Mouse (Mus musculus) midbrain, postnatal 0 days (tissue): ENCODE results near the gene Ppp1r9a. TPM values are rescaled to one million over a fixed set of nuclear protein-coding genes. Genes with fewer than 3 reads are reported as not detected.

ENCODE experiments used
- ATAC-seq: fragments of 200-750 bp; cut with Nextera tagmentation; 2 replicates; pipeline ENCODE4 v1.8.0; 2017; ENCODE audit warnings: moderate number of reproducible peaks, mild to moderate bottlenecking, moderate TSS enrichment, moderate library complexity; ENCODE audit not compliant: low FRiP score
- DNase-seq: peaks from one replicate; pipeline ENCODE4 v3.0.0-alpha.2; 2015; ENCODE audit warnings: low spot score
- H3K27ac ChIP-seq: fragments of 300-500 bp; sonication (generic); 2 replicates; pipeline ENCODE4 v1.5.1; 2014; ENCODE audit warnings: low read depth, mild to moderate bottlenecking, low read length, mixed read lengths
- H3K27me3 ChIP-seq: fragments of 300-500 bp; sonication (generic); 2 replicates; pipeline ENCODE4 v1.6.1; 2014; ENCODE audit warnings: low read length, control low read depth, mixed read lengths; ENCODE audit not compliant: insufficient read depth
- H3K36me3 ChIP-seq: fragments of 300-500 bp; sonication (generic); 2 replicates; pipeline ENCODE4 v1.6.1; 2014; ENCODE audit warnings: low read length, control low read depth, mixed read lengths; ENCODE audit not compliant: insufficient read depth
- H3K4me1 ChIP-seq: fragments of 300-500 bp; sonication (generic); 2 replicates; pipeline ENCODE4 v1.6.1; 2014; ENCODE audit warnings: mild to moderate bottlenecking, control low read depth, antibody characterized with exemption, low read length, mixed read lengths; ENCODE audit not compliant: insufficient read depth
- H3K4me2 ChIP-seq: fragments of 300-500 bp; sonication (generic); 2 replicates; pipeline ENCODE4 v1.6.1; 2014; ENCODE audit warnings: low read depth, mild to moderate bottlenecking, low read length, mixed read lengths; ENCODE audit not compliant: poor library complexity, severe bottlenecking
- H3K4me3 ChIP-seq: fragments of 300-500 bp; sonication (generic); 2 replicates; pipeline ENCODE4 v1.5.1; 2014; ENCODE audit warnings: low read depth, mild to moderate bottlenecking, low read length, moderate library complexity
- H3K9ac ChIP-seq: fragments of 300-500 bp; sonication (generic); replicated peaks from 2 replicates; pipeline ENCODE4 v1.6.1; 2014; ENCODE audit warnings: mild to moderate bottlenecking, low read length, moderate library complexity, mixed read lengths; ENCODE audit not compliant: poor library complexity, severe bottlenecking
- H3K9me3 ChIP-seq: fragments of 300-500 bp; sonication (generic); 2 replicates; pipeline ENCODE4 v1.6.1; 2016; ENCODE audit warnings: low read length, control low read depth
- CTCF ChIP-seq: IDR thresholded peaks from 2 replicates; pipeline ENCODE4 v1.5.1; 2016; ENCODE audit warnings: antibody characterized with exemption, mild to moderate bottlenecking
- WGBS: fragments of 180-500 bp; shearing (Covaris S2); extraction: QIAGEN DNeasy Blood & Tissue Kit; methylation state at CpG from one replicate; pipeline ENCODE4 v1.1.7; 2014; 5-methylcytosine and 5-hydroxymethylcytosine counted together
- polyA plus RNA-seq: library from polyadenylated mRNA; unstranded; fragments of >200 nt; fragmentation: Nextera tagmentation; extraction: Ambion mirVana; gene quantifications from 2 replicates; pipeline ENCODE4 v1.2.1, GENCODE M21; 2015
- total RNA-seq: library from RNA; depleted of rRNA; stranded (reverse); fragments of >200 nt; gene quantifications from 2 replicates; pipeline ENCODE4 v1.2.3, GENCODE M21; 2014

Gene Ppp1r9a
- total and polyA plus RNA-seq, 2 experiments from 2014 or later = 43.6 to 66.3 TPM

- Histone ChIP-seq H3K4me2 (no peak overlapping the region), H3K4me3 (no peak overlapping the region), H3K36me3 (no peaks in the 10 kb centered on the region), H3K27me3 (no peaks in the 10 kb centered on the region), H3K4me1 (no peaks in the 10 kb centered on the region), H3K9ac (no peak overlapping the region), H3K9me3 (no peaks in the 10 kb centered on the region), H3K27ac (no peak overlapping the region)
- DNase-seq (no peak), ATAC-seq (no peak)
- TF ChIP-seq CTCF = no peak
- WGBS = 95% methylated on average over 7 of the region's 7 CpGs
Measured at GRCm38 (mm10) chr6:5104238-5104637, 201.5 kb downstream of the Ppp1r9a start.

GRCm38 (mm10) chr6:5108494-5108893, 205.8 kb downstream of the Ppp1r9a start:
- WGBS = 75% methylated on average over 3 of the region's 3 CpGs
- no peak overlapping the region for H3K4me3 ChIP-seq
- no peak for DNase-seq
- ATAC-seq = no peak
- no peak for TF ChIP-seq CTCF
- no peaks in the 10 kb centered on the region for H3K27me3 ChIP-seq
- no peaks in the 10 kb centered on the region for H3K9me3 ChIP-seq
- H3K27ac ChIP-seq = no peak overlapping the region
- no peaks in the 10 kb centered on the region for H3K4me1 ChIP-seq
- H3K4me2 ChIP-seq = no peak overlapping the region
- no peak overlapping the region for H3K9ac ChIP-seq
- no peaks in the 10 kb centered on the region for H3K36me3 ChIP-seq

DNA sequence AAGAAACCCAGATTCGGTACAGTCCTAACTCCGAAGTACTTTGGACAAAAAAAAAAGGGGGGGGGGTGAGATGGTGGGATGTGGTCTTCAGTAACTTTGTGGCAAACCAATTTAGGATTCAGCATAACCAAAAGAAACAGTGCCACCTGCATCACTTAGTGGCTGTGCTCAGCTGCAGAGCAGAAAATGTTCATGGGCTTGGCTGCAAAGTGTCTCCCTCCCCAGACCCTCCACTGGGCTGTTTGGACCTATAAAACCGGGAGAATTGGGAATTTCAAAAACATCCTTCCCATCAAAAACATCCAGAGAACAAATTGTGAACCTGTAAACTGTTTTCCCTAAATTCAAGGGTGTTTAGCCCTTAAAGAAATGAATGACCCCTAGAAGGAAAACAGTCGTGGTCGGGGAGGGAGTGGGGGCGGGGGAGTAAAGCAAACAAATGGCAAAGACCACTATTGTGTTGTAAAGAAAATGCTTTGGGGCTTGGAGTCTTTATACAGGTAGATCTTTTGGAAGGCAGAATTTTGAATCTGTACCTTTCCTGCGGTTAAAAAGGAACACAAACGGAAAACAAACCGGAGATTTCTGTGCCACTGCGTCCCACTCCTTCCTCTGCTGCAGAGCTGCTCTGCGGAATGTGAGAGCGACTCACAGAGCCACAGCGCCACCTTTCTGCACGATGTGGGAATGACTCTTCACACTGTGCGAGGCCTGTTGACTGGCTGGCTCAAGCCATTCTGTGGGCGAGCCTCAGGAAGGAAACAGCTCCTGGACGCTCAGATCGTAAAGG, 207.4 kb downstream of the Ppp1r9a start:
- Histone ChIP-seq H3K27ac (no peak overlapping the region; the same call in 1 of the 2 replicates), H3K9ac (peak overlapping the region; percentile 42; the same call in 1 of the 2 replicates), H3K4me1 (no peaks in the 10 kb centered on the region), H3K27me3 (no peaks in the 10 kb centered on the region), H3K9me3 (no peaks in the 10 kb centered on the region), H3K4me2 (peak overlapping the region; percentile 53), H3K36me3 (0 out of 2 replicates have a peak, but pooled peaks cover 2% of the 10 kb centered on the region), H3K4me3 (peak overlapping the region; percentile 39)
- DNase-seq (peak; percentile 95), ATAC-seq (peak; percentile 98)
- peak; percentile 99 for TF ChIP-seq CTCF
- WGBS = 6% methylated on average over 18 of the region's 18 CpGs

DNA sequence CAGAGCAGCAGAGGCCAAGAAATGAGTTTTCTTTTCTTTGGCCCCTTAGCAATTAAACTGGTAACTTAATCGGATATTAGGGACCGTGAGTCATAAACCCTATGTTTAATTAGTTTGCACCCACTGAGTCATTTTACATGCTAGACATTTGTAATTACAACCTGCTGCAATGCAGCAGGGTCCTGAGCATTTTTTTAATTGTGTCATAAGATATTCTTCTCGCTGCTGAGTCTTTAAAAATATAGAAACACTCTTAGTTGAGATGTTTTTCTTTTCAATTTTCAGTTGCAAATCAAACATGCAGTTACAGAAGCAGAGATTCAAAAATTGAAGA, 208.0 kb downstream of the Ppp1r9a start:
- Histone ChIP-seq H3K4me3 (no peak overlapping the region), H3K4me2 (no peak overlapping the region; the same call in 1 of the 2 replicates), H3K9me3 (no peaks in the 10 kb centered on the region), H3K4me1 (no peaks in the 10 kb centered on the region), H3K36me3 (0 out of 2 replicates have a peak, but pooled peaks cover 6% of the 10 kb centered on the region), H3K9ac (no peak overlapping the region), H3K27ac (no peak overlapping the region), H3K27me3 (no peaks in the 10 kb centered on the region)
- no peak for DNase-seq
- no peak for TF ChIP-seq CTCF
- 34% methylated on average over 3 of the region's 3 CpGs for WGBS
- ATAC-seq = no peak

- DNase-seq (no peak), ATAC-seq (no peak)
- Histone ChIP-seq H3K4me3 (no peak overlapping the region), H3K9me3 (no peaks in the 10 kb centered on the region), H3K36me3 (peaks cover 13% of the 10 kb centered on the region; the same call in 1 of the 2 replicates), H3K27ac (no peak overlapping the region), H3K4me2 (no peak overlapping the region), H3K4me1 (no peaks in the 10 kb centered on the region), H3K27me3 (no peaks in the 10 kb centered on the region), H3K9ac (no peak overlapping the region)
- 63% methylated on average over 8 of the region's 8 CpGs for WGBS
- TF ChIP-seq CTCF = no peak
Measured at GRCm38 (mm10) chr6:5113103-5113502, 210.4 kb downstream of the Ppp1r9a start.

- Histone ChIP-seq H3K4me3 (no peak overlapping the region), H3K4me2 (no peak overlapping the region), H3K4me1 (no peaks in the 10 kb centered on the region), H3K27me3 (no peaks in the 10 kb centered on the region), H3K36me3 (peaks cover 13% of the 10 kb centered on the region; the same call in 1 of the 2 replicates), H3K27ac (no peak overlapping the region), H3K9me3 (no peaks in the 10 kb centered on the region), H3K9ac (no peak overlapping the region)
- no peak for ATAC-seq
- no peak for DNase-seq
- 56% methylated on average over 5 of the region's 5 CpGs for WGBS
- TF ChIP-seq CTCF = no peak
Measured at GRCm38 (mm10) chr6:5113734-5114133, 211.0 kb downstream of the Ppp1r9a start.
